Mouse (Mus musculus): ENCODE measurements around the gene Sc5d. TPM values are rescaled to one million over a fixed set of nuclear protein-coding genes. Genes with fewer than 3 reads are reported as not detected.

Sc5d gene
- polyA plus RNA-seq (2015; fragmentation: Nextera tagmentation; extraction: Ambion mirVana): 36.0 and 40.8 TPM in 2 replicates

DNA sequence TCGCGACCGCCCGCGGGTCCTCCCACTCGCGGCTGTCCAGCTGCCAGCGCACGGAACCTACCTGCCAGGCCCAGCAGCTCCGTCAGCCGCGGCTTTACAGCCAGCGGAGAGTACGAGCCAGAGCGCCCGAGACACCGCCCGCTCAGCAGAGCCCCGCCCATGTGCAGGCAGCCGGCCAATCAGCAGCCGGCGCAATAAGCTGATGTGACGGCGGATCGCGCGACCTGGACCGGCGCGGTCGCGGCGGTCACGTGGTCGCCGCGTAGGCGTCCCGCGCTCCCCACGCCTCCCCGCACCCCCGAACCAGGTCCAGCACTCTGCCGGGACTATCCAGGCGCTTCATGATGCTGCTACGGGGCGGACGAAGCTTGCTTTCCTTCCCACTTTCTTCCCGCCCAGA lies at the start of gene Sc5d:
Gene Sc5d, minus strand, starts transcription at position 112 of the 400 bp plus-strand sequence.
- WGBS: under 1% methylated on average over 49 of the region's 49 CpGs
- Histone ChIP-seq H3K4me1 (replicated peaks; ENCODE audit: insufficient read depth, low read length) (0 out of 2 replicates have a peak, but pooled peaks cover 4% of the 10 kb centered on the region), H3K4me2 (ENCODE audit: low read length) (peak within 1 kb of the TSS; percentile 88), H3K27ac (0 out of 2 replicates have a peak within 1 kb of the TSS, but pooled peaks have one; percentile 21), H3K27me3 (ENCODE audit: insufficient read depth, low read length) (no peaks in the 10 kb centered on the region), H3K36me3 (ENCODE audit: insufficient read depth, low read length) (0 out of 2 replicates have a peak, but pooled peaks cover under 1% of the 10 kb centered on the region), H3K4me3 (replicated peaks; ENCODE audit: low read depth, low read length) (peak within 1 kb of the TSS; percentile 76), H3K9me3 (replicated peaks; ENCODE audit: low read length) (no peaks in the 10 kb centered on the region), H3K9ac (ENCODE audit: low read depth, low read length) (peak within 1 kb of the TSS; percentile 73)
- no peak for TF ChIP-seq CTCF (IDR thresholded peaks at IDR 0.05; ENCODE audit: low read depth)
- DNase-seq (ENCODE audit: low spot score): peak; percentile 96
- ATAC-seq (replicated peaks; ENCODE audit: low FRiP score, low read depth): peak; percentile 98

DNA sequence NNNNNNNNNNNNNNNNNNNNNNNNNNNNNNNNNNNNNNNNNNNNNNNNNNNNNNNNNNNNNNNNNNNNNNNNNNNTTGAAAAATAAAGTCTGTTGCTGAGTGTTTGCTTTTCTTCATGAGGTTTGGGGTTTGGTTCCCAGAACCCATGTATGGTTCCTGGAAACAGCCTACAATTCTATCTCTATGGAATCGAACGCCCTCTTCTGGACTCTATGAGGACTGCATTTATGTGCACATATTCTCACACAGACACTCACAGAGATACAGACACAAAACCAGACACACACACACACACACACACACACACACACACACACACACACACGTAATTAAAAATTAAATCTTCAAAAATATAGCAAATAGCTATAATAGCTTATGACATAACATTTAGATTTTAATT lies 47.3 kb upstream of the Sc5d start:
- Histone ChIP-seq H3K4me3 (replicated peaks; ENCODE audit: low read depth, low read length) (no peak overlapping the region), H3K9ac (ENCODE audit: low read depth, low read length) (no peak overlapping the region), H3K27ac (no peak overlapping the region), H3K36me3 (ENCODE audit: insufficient read depth, low read length) (no peaks in the 10 kb centered on the region), H3K4me2 (ENCODE audit: low read length) (no peak overlapping the region), H3K9me3 (replicated peaks; ENCODE audit: low read length) (no peaks in the 10 kb centered on the region), H3K4me1 (replicated peaks; ENCODE audit: insufficient read depth, low read length) (no peaks in the 10 kb centered on the region), H3K27me3 (ENCODE audit: insufficient read depth, low read length) (no peaks in the 10 kb centered on the region)
- WGBS: 90% methylated on average over 3 of the region's 3 CpGs
- TF ChIP-seq CTCF (IDR thresholded peaks at IDR 0.05; ENCODE audit: low read depth): no peak; the same call in 1 of the 2 replicates
- ATAC-seq (replicated peaks; ENCODE audit: low FRiP score, low read depth) (no peak), DNase-seq (ENCODE audit: low spot score) (no peak)

DNA sequence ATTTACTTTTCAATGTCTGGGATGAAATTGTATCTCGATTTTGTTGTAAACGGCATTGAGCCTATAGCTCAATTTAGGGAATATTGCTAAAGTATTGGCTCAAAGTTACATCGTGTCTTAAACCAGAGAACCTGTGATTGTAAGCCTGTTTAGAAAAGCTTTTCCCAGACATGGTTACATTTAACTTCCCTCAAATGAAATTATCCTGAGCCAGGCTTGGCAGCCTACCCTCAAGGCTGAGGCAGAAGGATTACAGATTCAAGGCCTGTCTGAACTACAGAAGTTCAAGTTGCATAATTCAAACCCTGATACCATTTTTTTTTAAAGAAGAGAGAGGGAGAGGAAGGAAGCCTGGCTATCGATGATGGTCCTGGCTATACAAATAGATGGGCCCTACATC lies 39.8 kb upstream of the Sc5d start:
- no peaks in the 10 kb centered on the region for H3K27me3 ChIP-seq (ENCODE audit: insufficient read depth, low read length)
- 90% methylated on average over 4 of the region's 4 CpGs for WGBS
- DNase-seq (ENCODE audit: low spot score) (no peak), ATAC-seq (replicated peaks; ENCODE audit: low FRiP score, low read depth) (no peak)
- H3K27ac ChIP-seq: no peak overlapping the region
- no peaks in the 10 kb centered on the region for H3K9me3 ChIP-seq (replicated peaks; ENCODE audit: low read length)
- no peak for TF ChIP-seq CTCF (IDR thresholded peaks at IDR 0.05; ENCODE audit: low read depth)
- H3K9ac ChIP-seq (ENCODE audit: low read depth, low read length): no peak overlapping the region
- no peak overlapping the region for H3K4me3 ChIP-seq (replicated peaks; ENCODE audit: low read depth, low read length)
- no peaks in the 10 kb centered on the region for H3K4me1 ChIP-seq (replicated peaks; ENCODE audit: insufficient read depth, low read length)
- H3K4me2 ChIP-seq (ENCODE audit: low read length): no peak overlapping the region
- no peaks in the 10 kb centered on the region for H3K36me3 ChIP-seq (ENCODE audit: insufficient read depth, low read length)

- Histone ChIP-seq H3K36me3 (ENCODE audit: insufficient read depth, low read length) (no peaks in the 10 kb centered on the region), H3K27ac (no peak overlapping the region), H3K27me3 (ENCODE audit: insufficient read depth, low read length) (no peaks in the 10 kb centered on the region), H3K9ac (ENCODE audit: low read depth, low read length) (no peak overlapping the region), H3K9me3 (replicated peaks; ENCODE audit: low read length) (no peaks in the 10 kb centered on the region), H3K4me3 (replicated peaks; ENCODE audit: low read depth, low read length) (no peak overlapping the region), H3K4me2 (ENCODE audit: low read length) (no peak overlapping the region), H3K4me1 (replicated peaks; ENCODE audit: insufficient read depth, low read length) (no peaks in the 10 kb centered on the region)
- 84% methylated on average over 6 of the region's 6 CpGs for WGBS
- no peak for TF ChIP-seq CTCF (IDR thresholded peaks at IDR 0.05; ENCODE audit: low read depth)
- DNase-seq (ENCODE audit: low spot score): no peak
- no peak for ATAC-seq (replicated peaks; ENCODE audit: low FRiP score, low read depth)
These were observed 37.1 kb upstream of the Sc5d start for GRCm38 (mm10) chr9:42301082-42301633.

DNA sequence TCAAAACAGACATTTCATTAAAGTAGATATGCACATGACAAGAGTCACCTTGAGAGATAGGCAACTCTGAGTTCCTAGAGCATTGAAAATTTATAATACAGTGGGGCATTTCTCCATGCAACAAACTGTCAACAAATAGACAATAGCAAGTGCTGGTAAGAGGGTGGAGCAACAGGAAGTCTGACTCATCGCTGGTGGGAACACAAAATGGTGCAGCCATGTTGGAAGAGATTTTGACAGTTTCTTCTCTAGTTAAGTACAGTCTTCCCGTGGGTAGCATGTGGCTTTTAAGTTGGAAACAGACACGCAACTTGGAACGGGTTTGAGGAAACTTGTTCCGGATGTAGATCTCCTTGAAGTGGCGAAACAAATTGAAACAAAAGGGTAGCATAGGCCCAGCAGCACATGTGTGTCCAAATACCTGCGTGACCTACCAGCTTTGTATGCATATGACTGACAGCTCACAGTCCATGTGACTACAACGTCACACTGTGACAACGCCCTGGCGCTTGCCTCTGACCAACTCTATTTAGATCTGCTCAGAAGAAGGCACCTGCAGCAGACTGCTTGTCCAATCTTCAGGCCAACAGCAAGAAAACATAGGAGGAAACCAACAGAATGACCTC lies 32.4 kb upstream of the Sc5d start:
- Histone ChIP-seq H3K9ac (ENCODE audit: low read depth, low read length) (no peak overlapping the region), H3K4me2 (ENCODE audit: low read length) (no peak overlapping the region), H3K27me3 (ENCODE audit: insufficient read depth, low read length) (no peaks in the 10 kb centered on the region), H3K9me3 (replicated peaks; ENCODE audit: low read length) (no peaks in the 10 kb centered on the region), H3K4me3 (replicated peaks; ENCODE audit: low read depth, low read length) (no peak overlapping the region), H3K27ac (no peak overlapping the region), H3K36me3 (ENCODE audit: insufficient read depth, low read length) (no peaks in the 10 kb centered on the region), H3K4me1 (replicated peaks; ENCODE audit: insufficient read depth, low read length) (no peaks in the 10 kb centered on the region)
- no peak for DNase-seq (ENCODE audit: low spot score)
- WGBS: 90% methylated on average over 10 of the region's 10 CpGs
- no peak for TF ChIP-seq CTCF (IDR thresholded peaks at IDR 0.05; ENCODE audit: low read depth)
- no peak for ATAC-seq (replicated peaks; ENCODE audit: low FRiP score, low read depth)

GRCm38 (mm10) chr9:42294131-42294530 lies 30.1 kb upstream of the Sc5d start:
- no peaks in the 10 kb centered on the region for H3K4me1 ChIP-seq (replicated peaks; ENCODE audit: insufficient read depth, low read length)
- ATAC-seq (replicated peaks; ENCODE audit: low FRiP score, low read depth): no peak
- no peaks in the 10 kb centered on the region for H3K27me3 ChIP-seq (ENCODE audit: insufficient read depth, low read length)
- no peak for DNase-seq (ENCODE audit: low spot score)
- H3K27ac ChIP-seq: no peak overlapping the region
- WGBS: 78% methylated on average over 2 of the region's 2 CpGs
- no peak for TF ChIP-seq CTCF (IDR thresholded peaks at IDR 0.05; ENCODE audit: low read depth)
- no peak overlapping the region for H3K9ac ChIP-seq (ENCODE audit: low read depth, low read length)
- no peaks in the 10 kb centered on the region for H3K36me3 ChIP-seq (ENCODE audit: insufficient read depth, low read length)
- no peaks in the 10 kb centered on the region for H3K9me3 ChIP-seq (replicated peaks; ENCODE audit: low read length)
- no peak overlapping the region for H3K4me2 ChIP-seq (ENCODE audit: low read length)
- no peak overlapping the region for H3K4me3 ChIP-seq (replicated peaks; ENCODE audit: low read depth, low read length)

Measured in kidney, postnatal 0 days (tissue).